Comparison of ENCODE assay signal across 26 mouse cellular contexts in the genomic region with DNA sequence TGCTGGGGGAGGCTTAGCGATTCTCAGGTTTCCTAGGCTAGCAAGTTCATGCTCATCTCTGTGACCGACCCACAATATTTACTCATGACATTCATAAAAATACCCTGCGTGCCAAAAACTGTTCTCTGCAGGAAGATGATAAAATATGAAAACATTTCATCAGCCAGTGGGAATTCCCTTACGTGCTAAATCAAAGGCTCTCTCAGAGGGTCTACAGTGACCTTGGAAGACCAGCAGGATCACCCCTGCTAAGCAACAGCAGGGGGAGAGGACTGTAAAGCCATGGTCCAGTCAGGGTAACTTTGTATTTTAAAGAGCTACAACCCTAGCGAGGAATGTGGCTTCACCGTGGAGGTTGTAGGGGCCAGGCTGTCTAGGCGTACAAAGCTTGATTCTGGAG.
DNase-seq lines count a peak whose midpoint lies in the region; ATAC-seq and TF ChIP-seq lines count a peak whose summit lies in the region.
"Had no signal": no experiment of that assay in that cellular context is flagged by ENCODE, and none has a peak within 500 bp of the region (broad histone marks: within the 10 kb centered on the region; RNA-seq: fewer than 3 reads in every experiment).

No protein-coding gene starts in this region.

- H3K27ac ChIP-seq in heart, embryonic 12.5 days (ENCODE audit: poor library complexity, severe bottlenecking) = peak overlapping the region; percentile 66
- H3K27ac ChIP-seq in intestine, embryonic 14.5 days (ENCODE audit: low read depth) = no peak overlapping the region
- no peak overlapping the region for H3K27ac ChIP-seq in intestine, embryonic 15.5 days
- H3K27ac ChIP-seq in midbrain, postnatal 0 days (ENCODE audit: low read depth, low read length) = no peak overlapping the region
- no peak overlapping the region for H3K27ac ChIP-seq in midbrain, embryonic 13.5 days
- H3K27ac ChIP-seq: forebrain, embryonic 10.5 days; hindbrain, embryonic 15.5 days; limb, embryonic 13.5 days; liver, embryonic 14.5 days; midbrain, embryonic 12.5 days; neural tube, embryonic 12.5 days had no signal

- no peak overlapping the region for H3K4me3 ChIP-seq in heart, embryonic 12.5 days
- no peak overlapping the region for H3K4me3 ChIP-seq in intestine, embryonic 14.5 days (ENCODE audit: low read depth, low read length)
- no peak overlapping the region for H3K4me3 ChIP-seq in intestine, embryonic 15.5 days (replicated peaks)
- H3K4me3 ChIP-seq in midbrain, postnatal 0 days (ENCODE audit: low read depth, low read length) = no peak overlapping the region
- no peak overlapping the region for H3K4me3 ChIP-seq in midbrain, embryonic 13.5 days (replicated peaks)
- H3K4me3 ChIP-seq: forebrain, embryonic 10.5 days; hindbrain, embryonic 15.5 days; limb, embryonic 13.5 days; midbrain, embryonic 12.5 days; neural tube, embryonic 12.5 days had no signal

- TF ChIP-seq CTCF in midbrain, postnatal 0 days (IDR thresholded peaks at IDR 0.05) = no peak

- peaks cover 16% of the 10 kb centered on the region for H3K4me1 ChIP-seq in heart, embryonic 12.5 days (replicated peaks)
- H3K4me1 ChIP-seq in intestine, embryonic 14.5 days (replicated peaks; ENCODE audit: control insufficient read depth, insufficient read depth, low read length) = no peaks in the 10 kb centered on the region
- H3K4me1 ChIP-seq in intestine, embryonic 15.5 days (replicated peaks) = no peaks in the 10 kb centered on the region
- no peaks in the 10 kb centered on the region for H3K4me1 ChIP-seq in midbrain, postnatal 0 days (ENCODE audit: insufficient read depth, low read length)
- H3K4me1 ChIP-seq in midbrain, embryonic 13.5 days (replicated peaks) = no peaks in the 10 kb centered on the region
- H3K4me1 ChIP-seq: forebrain, embryonic 10.5 days; hindbrain, embryonic 15.5 days; limb, embryonic 13.5 days; midbrain, embryonic 12.5 days; neural tube, embryonic 12.5 days had no signal

- H3K9ac ChIP-seq in heart, embryonic 12.5 days = no peak overlapping the region
- H3K9ac ChIP-seq in intestine, embryonic 14.5 days (ENCODE audit: low read length) = no peak overlapping the region
- no peak overlapping the region for H3K9ac ChIP-seq in intestine, embryonic 15.5 days
- no peak overlapping the region for H3K9ac ChIP-seq in midbrain, postnatal 0 days (replicated peaks; ENCODE audit: low read length, poor library complexity, severe bottlenecking)
- no peak overlapping the region for H3K9ac ChIP-seq in midbrain, embryonic 13.5 days (replicated peaks)
- H3K9ac ChIP-seq: forebrain, postnatal 0 days; hindbrain, embryonic 15.5 days; limb, embryonic 13.5 days; liver, embryonic 14.5 days; lung, embryonic 14.5 days; midbrain, embryonic 12.5 days; neural tube, embryonic 12.5 days had no signal

- no peak for ATAC-seq in heart, embryonic 12.5 days (ENCODE audit: insufficient number of reproducible peaks, low FRiP score)
- no peak for ATAC-seq in intestine, embryonic 14.5 days (replicated peaks; ENCODE audit: low FRiP score, low TSS enrichment, low read depth)
- no peak for ATAC-seq in intestine, embryonic 15.5 days
- no peak for ATAC-seq in midbrain, postnatal 0 days (ENCODE audit: low FRiP score)
- ATAC-seq in midbrain, embryonic 13.5 days = no peak
- ATAC-seq: forebrain, postnatal 0 days; intestine, embryonic 16.5 days; Patski had no signal

- no peaks in the 10 kb centered on the region for H3K9me3 ChIP-seq in heart, embryonic 12.5 days (replicated peaks)
- no peaks in the 10 kb centered on the region for H3K9me3 ChIP-seq in intestine, embryonic 14.5 days (ENCODE audit: control insufficient read depth, low read length)
- no peaks in the 10 kb centered on the region for H3K9me3 ChIP-seq in intestine, embryonic 15.5 days
- H3K9me3 ChIP-seq in midbrain, postnatal 0 days (ENCODE audit: low read length) = no peaks in the 10 kb centered on the region
- H3K9me3 ChIP-seq in midbrain, embryonic 13.5 days = no peaks in the 10 kb centered on the region
- H3K9me3 ChIP-seq: forebrain, embryonic 10.5 days; hindbrain, embryonic 15.5 days; limb, embryonic 13.5 days; midbrain, embryonic 12.5 days; neural tube, embryonic 12.5 days had no signal

- no peaks in the 10 kb centered on the region for H3K27me3 ChIP-seq in heart, embryonic 12.5 days (replicated peaks)
- H3K27me3 ChIP-seq in intestine, embryonic 14.5 days (replicated peaks; ENCODE audit: control insufficient read depth, insufficient read depth, low read length) = no peaks in the 10 kb centered on the region
- H3K27me3 ChIP-seq in intestine, embryonic 15.5 days (replicated peaks) = no peaks in the 10 kb centered on the region
- no peaks in the 10 kb centered on the region for H3K27me3 ChIP-seq in midbrain, postnatal 0 days (ENCODE audit: insufficient read depth, low read length)
- no peaks in the 10 kb centered on the region for H3K27me3 ChIP-seq in midbrain, embryonic 13.5 days
- H3K27me3 ChIP-seq: hindbrain, embryonic 15.5 days; limb, embryonic 13.5 days; midbrain, embryonic 12.5 days; neural tube, embryonic 12.5 days had no signal

- WGBS in heart, embryonic 12.5 days = 64% methylated on average over 7 of the region's 7 CpGs
- WGBS in intestine, embryonic 14.5 days = 80% methylated on average over 7 of the region's 7 CpGs
- WGBS in intestine, embryonic 15.5 days = 76% methylated on average over 7 of the region's 7 CpGs
- 81% methylated on average over 7 of the region's 7 CpGs for WGBS in midbrain, postnatal 0 days
- 82% methylated on average over 7 of the region's 7 CpGs for WGBS in midbrain, embryonic 13.5 days

- no peak overlapping the region for H3K4me2 ChIP-seq in heart, embryonic 12.5 days
- no peak overlapping the region for H3K4me2 ChIP-seq in intestine, embryonic 14.5 days (ENCODE audit: low read length)
- no peak overlapping the region for H3K4me2 ChIP-seq in intestine, embryonic 15.5 days (replicated peaks)
- no peak overlapping the region for H3K4me2 ChIP-seq in midbrain, postnatal 0 days (ENCODE audit: low read depth, low read length, poor library complexity, severe bottlenecking)
- no peak overlapping the region for H3K4me2 ChIP-seq in midbrain, embryonic 13.5 days (replicated peaks)
- H3K4me2 ChIP-seq: hindbrain, embryonic 15.5 days; limb, embryonic 13.5 days; lung, embryonic 14.5 days; midbrain, embryonic 12.5 days; neural tube, embryonic 12.5 days had no signal

- no peak for DNase-seq in heart, adult 9 months (ENCODE audit: low spot score in 2 of 2)
- peak; percentile 41 for DNase-seq in intestine, embryonic 14.5 days (ENCODE audit: low spot score)
- DNase-seq in midbrain, postnatal 0 days (ENCODE audit: low spot score) = peak; percentile 4
- no peak for DNase-seq in retina, embryonic 14.5 days (ENCODE audit: low spot score)
- DNase-seq: adrenal gland, adult 2 months; cerebellum, adult 11-12 months; cerebellum, postnatal 14 days; forebrain, postnatal 0 days; gastrocnemius, postnatal 14 days; layer of hippocampus, adult 9-11 months; lung, embryonic 14.5 days; retina, postnatal 1 day; right cerebral cortex, postnatal 25 days; spleen, adult 18-20 months had no signal

- no peaks in the 10 kb centered on the region for H3K36me3 ChIP-seq in heart, embryonic 12.5 days
- H3K36me3 ChIP-seq in intestine, embryonic 14.5 days (ENCODE audit: control insufficient read depth, insufficient read depth, low read length) = no peaks in the 10 kb centered on the region
- H3K36me3 ChIP-seq in intestine, embryonic 15.5 days = no peaks in the 10 kb centered on the region
- no peaks in the 10 kb centered on the region for H3K36me3 ChIP-seq in midbrain, postnatal 0 days (ENCODE audit: insufficient read depth, low read length)
- H3K36me3 ChIP-seq in midbrain, embryonic 13.5 days = no peaks in the 10 kb centered on the region
- H3K36me3 ChIP-seq: forebrain, embryonic 10.5 days; G1E; hindbrain, embryonic 15.5 days; limb, embryonic 13.5 days; midbrain, embryonic 12.5 days; neural tube, embryonic 12.5 days had no signal

Comparison
In these comparisons a context has a peak if more than half of its experiments do, and no peak if none do; other contexts are left out.
1. DNase-seq: peak in intestine, embryonic 14.5 days (single experiment) and midbrain, postnatal 0 days (single experiment); none in heart, adult 9 months (0 of 2) and retina, embryonic 14.5 days (single experiment).